Mouse (Mus musculus) spleen, adult 2 months (tissue): ENCODE measurements around the gene Insr.

ENCODE experiments used
- CTCF ChIP-seq: fragments of 200-500 bp; IDR thresholded peaks from 2 replicates; pipeline ENCODE4 v1.5.1; 2011; ENCODE audit warnings: mild to moderate bottlenecking, inconsistent platforms; ENCODE audit not compliant: insufficient read depth, insufficient read length, insufficient replicate concordance; ENCODE audit errors: extremely low read depth
- POLR2A ChIP-seq: fragments of 200-500 bp; IDR thresholded peaks from 2 replicates; pipeline ENCODE4 v1.6.1; 2011; ENCODE audit warnings: low read depth, low read length, inconsistent platforms

DNA sequence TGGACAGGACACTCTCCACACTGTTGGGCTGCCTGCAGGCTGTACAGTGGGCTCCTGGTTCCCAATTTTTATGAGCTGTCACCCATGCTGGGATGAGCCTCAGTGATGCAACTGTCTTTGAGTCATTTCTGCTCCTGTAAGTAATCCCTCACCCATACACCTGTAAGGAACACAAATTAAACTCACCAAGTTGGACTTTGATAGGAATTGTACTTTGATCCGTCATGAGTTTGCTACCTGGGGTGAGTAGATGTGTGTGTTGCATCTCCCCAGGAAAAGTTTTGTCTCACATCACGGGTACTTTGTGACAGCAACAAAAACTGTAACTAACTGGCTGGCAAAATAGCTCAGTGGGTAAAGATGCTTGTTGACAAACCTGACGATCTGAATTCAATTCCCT, 44.8 kb downstream of the Insr start:
- TF ChIP-seq CTCF (no peak), POLR2A (no peak)
